Mouse (Mus musculus) left cerebral cortex, adult 2 months (tissue): Measurements from ENCODE around the gene Dcaf10. TPM values are rescaled to one million over a fixed set of nuclear protein-coding genes. Genes with fewer than 3 reads are reported as not detected.
"Not testable (repeated sequence)": the region's sequence is repeated elsewhere in the genome, so short reads cannot be mapped to it uniquely, and the experiment has no call there.

Experiments used
- DNase-seq, 2 experiments: peaks; one replicate each; pipeline ENCODE4 v3.0.0; 2021 to 2022; ENCODE audit warnings: low spot score in 2 of 2, mixed read lengths in 1 of 2; ENCODE audit errors: extremely low spot score in 1 of 2
- H3K27ac ChIP-seq: fragments of 200-600 bp; 2 replicates; pipeline ENCODE4 v1.8.1; 2022
- H3K4me3 ChIP-seq: fragments of 200-600 bp; 2 replicates; pipeline ENCODE4 v1.8.1; 2022
- CTCF ChIP-seq: fragments of 200-600 bp; IDR thresholded peaks from 2 replicates; pipeline ENCODE4 v1.8.1; 2022; ENCODE audit warnings: antibody characterized with exemption, mild to moderate bottlenecking, moderate library complexity
- intact Hi-C: fragments of 180-260 bp; cut with DNase I; formaldehyde crosslinking; loops from one replicate; pipeline ENCODE4 v1.15.1; 2025
- total RNA-seq, 2 experiments: library from RNA; stranded (reverse); gene quantifications; 2 replicates each; pipeline ENCODE4 v1.2.3; 2021

The Dcaf10 gene
- total RNA-seq, 2 experiments from 2014 or later: 19.8 to 21.2 TPM

GRCm38 (mm10) chr4:45342286-45343155 lies 620 bp downstream of the Dcaf10 start, which contains the start of gene Exosc3:
Gene Exosc3 (minus strand): TSS chr4:45342732.
- intact Hi-C loops: loop anchor here (1.0 to 5.0 kb wide), 3 partner anchors 22 to 325 kb away; partner anchors contain the start of genes Polr1e and Slc25a51
- DNase-seq: peak; percentile 52 to 58
- TF ChIP-seq CTCF: no peak
- Histone ChIP-seq H3K4me3 (peak within 1 kb of the TSS; percentile 91), H3K27ac (peak within 1 kb of the TSS; percentile 91)

- intact Hi-C loops: no loop called here
- Histone ChIP-seq H3K27ac (no peak overlapping the region), H3K4me3 (no peak overlapping the region)
- TF ChIP-seq CTCF: no peak
- no peak for DNase-seq
Observed at GRCm38 (mm10) chr4:45356653-45357052, 14.8 kb downstream of the Dcaf10 start.

- Histone ChIP-seq H3K27ac (no peak overlapping the region), H3K4me3 (no peak overlapping the region)
- DNase-seq: no peak
- intact Hi-C loops: no loop called here
- no peak for TF ChIP-seq CTCF
Observed at GRCm38 (mm10) chr4:45371261-45371660, 29.4 kb downstream of the Dcaf10 start.

GRCm38 (mm10) chr4:45374879-45375278 lies 33.0 kb downstream of the Dcaf10 start:
- no peak overlapping the region for H3K27ac ChIP-seq
- H3K4me3 ChIP-seq: no peak overlapping the region
- intact Hi-C loops: no loop called here
- no peak for TF ChIP-seq CTCF
- DNase-seq: no peak

GRCm38 (mm10) chr4:45376573-45376972 lies 34.7 kb downstream of the Dcaf10 start:
- intact Hi-C loops: no loop called here
- no peak for TF ChIP-seq CTCF
- H3K27ac ChIP-seq: no peak overlapping the region
- no peak for DNase-seq
- no peak overlapping the region for H3K4me3 ChIP-seq

- DNase-seq, intact Hi-C loops, H3K27ac ChIP-seq, H3K4me3 ChIP-seq: not testable (repeated sequence)
Observed at GRCm38 (mm10) chr4:45380903-45381580, 39.1 kb downstream of the Dcaf10 start.

GRCm38 (mm10) chr4:45382133-45382532 lies 40.2 kb downstream of the Dcaf10 start:
- DNase-seq, H3K4me3 ChIP-seq, intact Hi-C loops, H3K27ac ChIP-seq: not testable (repeated sequence)

GRCm38 (mm10) chr4:45387296-45387695 lies 45.4 kb downstream of the Dcaf10 start:
- H3K27ac ChIP-seq, H3K4me3 ChIP-seq, intact Hi-C loops, DNase-seq: not testable (repeated sequence)

GRCm38 (mm10) chr4:45392099-45392498 lies 50.2 kb downstream of the Dcaf10 start:
- Histone ChIP-seq H3K4me3 (no peak overlapping the region), H3K27ac (no peak overlapping the region)
- TF ChIP-seq CTCF: no peak; the same call in 1 of the 2 replicates
- intact Hi-C loops: no loop called here
- DNase-seq: no peak

GRCm38 (mm10) chr4:45392572-45392971 lies 50.7 kb downstream of the Dcaf10 start:
- DNase-seq: no peak
- TF ChIP-seq CTCF: no peak
- Histone ChIP-seq H3K4me3 (no peak overlapping the region), H3K27ac (no peak overlapping the region)
- intact Hi-C loops: no loop called here

- H3K27ac ChIP-seq: no peak overlapping the region
- no peak overlapping the region for H3K4me3 ChIP-seq
- DNase-seq: no peak
- intact Hi-C loops: no loop called here
- no peak for TF ChIP-seq CTCF
Observed at GRCm38 (mm10) chr4:45392994-45393393, 51.1 kb downstream of the Dcaf10 start.

- Histone ChIP-seq H3K4me3 (no peak overlapping the region), H3K27ac (no peak overlapping the region)
- no peak for TF ChIP-seq CTCF
- DNase-seq: no peak
- intact Hi-C loops: no loop called here
Observed at GRCm38 (mm10) chr4:45393658-45394057, 51.8 kb downstream of the Dcaf10 start.

- DNase-seq, intact Hi-C loops, H3K27ac ChIP-seq, H3K4me3 ChIP-seq: not testable (repeated sequence)
Observed at GRCm38 (mm10) chr4:45396211-45396610, 54.3 kb downstream of the Dcaf10 start.

- H3K4me3 ChIP-seq, intact Hi-C loops, H3K27ac ChIP-seq: not testable (repeated sequence)
Observed at GRCm38 (mm10) chr4:45398315-45398714, 56.4 kb downstream of the Dcaf10 start.

More at GRCm38 (mm10) chr4:45398315-45398714, 56.4 kb downstream of the Dcaf10 start:
- DNase-seq: not testable (repeated sequence)
